Mouse (Mus musculus) embryonic fibroblast, embryonic 13.5 days (primary cell): ENCODE data around the gene Olfr1295. TPM values are rescaled to one million over a fixed set of nuclear protein-coding genes. Genes with fewer than 3 reads are reported as not detected.

Source experiments
- H3K27ac ChIP-seq: 2 replicates; pipeline ENCODE4 v1.5.1; 2012; ENCODE audit warnings: low read length, control low read depth, inconsistent platforms; ENCODE audit not compliant: insufficient read depth
- H3K4me1 ChIP-seq: 2 replicates; pipeline ENCODE4 v1.6.1; 2011; ENCODE audit warnings: low read length; ENCODE audit not compliant: control insufficient read depth, insufficient read depth
- H3K4me3 ChIP-seq: 2 replicates; pipeline ENCODE4 v1.5.1; 2011; ENCODE audit warnings: mild to moderate bottlenecking, control low read depth, low read length; ENCODE audit not compliant: insufficient read depth
- CTCF ChIP-seq: IDR thresholded peaks from 2 replicates; pipeline ENCODE4 v1.5.1; 2011; ENCODE audit warnings: mild to moderate bottlenecking, control low read depth, low read length, moderate library complexity, borderline replicate concordance; ENCODE audit not compliant: insufficient read depth
- POLR2A ChIP-seq: IDR thresholded peaks from 2 replicates; pipeline ENCODE4 v1.6.1; 2011; ENCODE audit warnings: low read depth, mild to moderate bottlenecking, control low read depth, low read length, moderate library complexity
- polyA plus RNA-seq: library from polyadenylated mRNA; stranded (reverse); fragments of >200 nt; gene quantifications from 2 replicates; pipeline ENCODE4 v1.2.4, GENCODE M21; 2011; ENCODE audit warnings: low read depth; ENCODE audit not compliant: missing spikeins, insufficient read length

The Olfr1295 gene
- not detected in 2 replicates for polyA plus RNA-seq

GRCm38 (mm10) chr2:111569581-111569980 lies at the start of gene Olfr1295:
Olfr1295 (minus strand) TSS chr2:111569681.
- no peak within 1 kb of the TSS for H3K4me3 ChIP-seq
- H3K27ac ChIP-seq: no peak within 1 kb of the TSS
- H3K4me1 ChIP-seq: no peaks in the 10 kb centered on the region
- TF ChIP-seq POLR2A (no peak), CTCF (no peak)

GRCm38 (mm10) chr2:111540191-111540590 lies 29.3 kb downstream of the Olfr1295 start, which contains the start of gene Olfr1294:
Olfr1294 (minus strand) TSS chr2:111540291.
- Histone ChIP-seq H3K4me3 (no peak within 1 kb of the TSS), H3K27ac (no peak within 1 kb of the TSS), H3K4me1 (no peaks in the 10 kb centered on the region)
- no peak for TF ChIP-seq CTCF
- no peak for TF ChIP-seq POLR2A

GRCm38 (mm10) chr2:111524903-111525302 lies 44.6 kb downstream of the Olfr1295 start, which contains the start of gene Olfr1293-ps:
Olfr1293-ps (plus strand) TSS chr2:111525203.
- TF ChIP-seq CTCF (no peak), POLR2A (no peak)
- H3K4me3 ChIP-seq: no peak within 1 kb of the TSS
- no peak within 1 kb of the TSS for H3K27ac ChIP-seq
- H3K4me1 ChIP-seq: no peaks in the 10 kb centered on the region

GRCm38 (mm10) chr2:111517451-111517850 lies 52.0 kb downstream of the Olfr1295 start:
- Histone ChIP-seq H3K4me1 (no peaks in the 10 kb centered on the region), H3K4me3 (no peak overlapping the region), H3K27ac (no peak overlapping the region)
- TF ChIP-seq POLR2A (no peak), CTCF (no peak)

Other genes starting within 250 kb of the Olfr1295 start
- not detected in 2 replicates for gene Olfr1281, start 243.2 kb downstream of the Olfr1295 start, polyA plus RNA-seq
- gene Olfr1282, start 233.6 kb downstream of the Olfr1295 start, polyA plus RNA-seq: not detected in 2 replicates
- not detected in 2 replicates for gene Olfr1283, start 202.9 kb downstream of the Olfr1295 start, polyA plus RNA-seq
- not detected in 2 replicates for gene Olfr1284, start 194.2 kb downstream of the Olfr1295 start, polyA plus RNA-seq
- gene Olfr1286, start 146.6 kb downstream of the Olfr1295 start, polyA plus RNA-seq: not detected in 2 replicates
- not detected in 2 replicates for gene Olfr1287, start 120.5 kb downstream of the Olfr1295 start, polyA plus RNA-seq
- gene Olfr1288, start 95.6 kb downstream of the Olfr1295 start, polyA plus RNA-seq: not detected in 2 replicates
- gene Olfr1289, start 88.9 kb downstream of the Olfr1295 start, polyA plus RNA-seq: not detected in 2 replicates
- not detected in 2 replicates for gene Olfr1290, start 75.9 kb downstream of the Olfr1295 start, polyA plus RNA-seq
- not detected in 2 replicates for gene Olfr1291-ps1, start 72.5 kb downstream of the Olfr1295 start, polyA plus RNA-seq
- gene Olfr1293-ps, start 44.5 kb downstream of the Olfr1295 start, polyA plus RNA-seq: not detected in 2 replicates
- not detected in 2 replicates for gene Olfr1294, start 29.4 kb downstream of the Olfr1295 start, polyA plus RNA-seq
- not detected in 2 replicates for gene Olfr1297, start 56.8 kb upstream of the Olfr1295 start, polyA plus RNA-seq
- not detected in 2 replicates for gene Olfr1298, start 79.5 kb upstream of the Olfr1295 start, polyA plus RNA-seq
- gene Olfr1299, start 91.7 kb upstream of the Olfr1295 start, polyA plus RNA-seq: not detected in 2 replicates
- not detected in 2 replicates for gene Olfr1301, start 181.3 kb upstream of the Olfr1295 start, polyA plus RNA-seq
- gene Olfr1302, start 207.7 kb upstream of the Olfr1295 start, polyA plus RNA-seq: not detected in 2 replicates